Mouse (Mus musculus) erythroblast, embryonic 14.5 days (primary cell): Measurements from ENCODE around the gene Nle1.

Experiments
- GATA1 ChIP-seq: IDR thresholded peaks from 2 replicates; pipeline ENCODE4 v1.6.1; 2012; ENCODE audit warnings: low read length, inconsistent platforms, mixed read lengths
- TAL1 ChIP-seq: IDR thresholded peaks from 3 replicates; pipeline ENCODE4 v1.6.1; 2012; ENCODE audit warnings: low read length, inconsistent platforms, mixed read lengths

DNA sequence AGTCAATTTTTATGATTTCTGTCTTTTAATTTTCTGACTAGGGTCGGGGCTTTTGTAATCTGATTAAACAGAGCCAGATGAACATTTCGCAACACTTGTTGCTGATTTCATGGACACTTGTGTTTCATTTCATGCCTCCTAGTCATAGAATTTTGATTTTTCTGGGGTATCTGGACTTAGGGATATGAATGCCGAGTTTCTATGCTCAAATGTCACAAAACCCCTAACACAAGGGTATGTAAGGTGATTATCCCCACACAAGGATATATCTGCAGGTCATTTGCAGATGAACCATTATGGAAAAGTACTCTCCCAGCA lies 21.4 kb upstream of the Nle1 start:
- TF ChIP-seq GATA1 (no peak), TAL1 (no peak)
